20 mouse cellular contexts compared by ENCODE assay signal in genomic region chr5:131839657-131840315, GRCm38 (mm10).
DNase-seq lines count a peak whose midpoint lies in the region; ATAC-seq and TF ChIP-seq lines count a peak whose summit lies in the region.
"Had no signal": no experiment of that assay in that cellular context is flagged by ENCODE, and none has a peak within 500 bp of the region (broad histone marks: within the 10 kb centered on the region; RNA-seq: fewer than 3 reads in every experiment).

No protein-coding gene starts in this region.

- H3K9me3 ChIP-seq in forebrain, embryonic 12.5 days: no peaks in the 10 kb centered on the region
- H3K9me3 ChIP-seq in forebrain, postnatal 0 days (ENCODE audit: low read length): no peaks in the 10 kb centered on the region
- no peaks in the 10 kb centered on the region for H3K9me3 ChIP-seq in liver, embryonic 11.5 days (ENCODE audit: control insufficient read depth, low read length)
- H3K9me3 ChIP-seq in stomach, embryonic 14.5 days (ENCODE audit: control insufficient read depth, low read depth, low read length): no peaks in the 10 kb centered on the region
- no peaks in the 10 kb centered on the region for H3K9me3 ChIP-seq in limb, embryonic 10.5 days (replicated peaks)
- H3K9me3 ChIP-seq: heart, embryonic 12.5 days; hindbrain, embryonic 15.5 days; limb, embryonic 15.5 days had no signal

- H3K27me3 ChIP-seq in forebrain, embryonic 12.5 days: no peaks in the 10 kb centered on the region
- no peaks in the 10 kb centered on the region for H3K27me3 ChIP-seq in forebrain, postnatal 0 days (ENCODE audit: insufficient read depth, low read length)
- H3K27me3 ChIP-seq in kidney, adult 2 months (replicated peaks; ENCODE audit: control insufficient read depth, insufficient read depth, low read length): no peaks in the 10 kb centered on the region
- no peaks in the 10 kb centered on the region for H3K27me3 ChIP-seq in liver, embryonic 11.5 days (replicated peaks; ENCODE audit: control insufficient read depth, insufficient read depth, low read length)
- H3K27me3 ChIP-seq in stomach, embryonic 14.5 days (ENCODE audit: control insufficient read depth, insufficient read depth, low read length): no peaks in the 10 kb centered on the region
- H3K27me3 ChIP-seq in limb, embryonic 10.5 days (ENCODE audit: low read depth, poor library complexity, severe bottlenecking): 0 out of 2 replicates have a peak, but pooled peaks cover 12% of the 10 kb centered on the region
- H3K27me3 ChIP-seq: heart, embryonic 12.5 days; hindbrain, embryonic 15.5 days; limb, embryonic 15.5 days had no signal

- TF ChIP-seq POLR2A in kidney, adult 2 months (IDR thresholded peaks at IDR 0.05; ENCODE audit: low read depth, low read length): no peak

- DNase-seq in forebrain, postnatal 0 days: no peak
- peak; percentile 8 for DNase-seq in kidney, adult 2 months
- no peak for DNase-seq in kidney, postnatal 36 days
- DNase-seq in liver, embryonic 11.5 days (ENCODE audit: low spot score): no peak
- no peak for DNase-seq in liver
- no peak for DNase-seq in limb, embryonic 10.5 days (ENCODE audit: low spot score)
- DNase-seq: adrenal gland, postnatal 14 days; cerebellum, adult 11 months; cerebellum, postnatal 10 days; layer of hippocampus, postnatal 36 days; liver, postnatal 0 days; retina, postnatal 1 day; thymus, postnatal 25 days had no signal

- no peaks in the 10 kb centered on the region for H3K36me3 ChIP-seq in forebrain, embryonic 12.5 days (replicated peaks)
- H3K36me3 ChIP-seq in forebrain, postnatal 0 days (ENCODE audit: insufficient read depth): no peaks in the 10 kb centered on the region
- H3K36me3 ChIP-seq in kidney, adult 2 months (ENCODE audit: control insufficient read depth, insufficient read depth, low read length): no peaks in the 10 kb centered on the region
- H3K36me3 ChIP-seq in liver, embryonic 11.5 days (ENCODE audit: control insufficient read depth, insufficient read depth, low read length): no peaks in the 10 kb centered on the region
- H3K36me3 ChIP-seq in stomach, embryonic 14.5 days (ENCODE audit: control insufficient read depth, insufficient read depth, low read length): no peaks in the 10 kb centered on the region
- H3K36me3 ChIP-seq in limb, embryonic 10.5 days: no peaks in the 10 kb centered on the region
- H3K36me3 ChIP-seq: G1E; heart, embryonic 12.5 days; hindbrain, embryonic 15.5 days; limb, embryonic 15.5 days had no signal

- 0 out of 2 replicates have a peak, but pooled peaks have one; percentile 33 for ATAC-seq in forebrain, embryonic 12.5 days (ENCODE audit: low FRiP score)
- ATAC-seq in forebrain, postnatal 0 days: no peak
- ATAC-seq in liver, embryonic 11.5 days (replicated peaks; ENCODE audit: low FRiP score): peak; percentile 29; the same call in 1 of the 2 replicates
- ATAC-seq in stomach, embryonic 14.5 days (ENCODE audit: insufficient number of reproducible peaks, insufficient read depth, low FRiP score, low read depth): peak; percentile 77; the same call in 1 of the 2 replicates
- ATAC-seq: liver, postnatal 0 days had no signal

- peak overlapping the region; percentile 37; the same call in 1 of the 2 replicates for H3K27ac ChIP-seq in forebrain, embryonic 12.5 days
- no peak overlapping the region for H3K27ac ChIP-seq in forebrain, postnatal 0 days (ENCODE audit: low read depth, low read length)
- no peak overlapping the region for H3K27ac ChIP-seq in kidney, adult 2 months (ENCODE audit: insufficient read depth, low read depth, low read length)
- H3K27ac ChIP-seq in liver, embryonic 11.5 days (ENCODE audit: low read depth, low read length): no peak overlapping the region
- peak overlapping the region; percentile 6; the same call in 1 of the 2 replicates for H3K27ac ChIP-seq in stomach, embryonic 14.5 days (ENCODE audit: low read length)
- H3K27ac ChIP-seq in limb, embryonic 10.5 days: no peak overlapping the region
- H3K27ac ChIP-seq: hindbrain, embryonic 15.5 days; limb, embryonic 15.5 days had no signal

- H3K4me1 ChIP-seq in forebrain, embryonic 12.5 days: peaks cover 23% of the 10 kb centered on the region
- H3K4me1 ChIP-seq in forebrain, postnatal 0 days (ENCODE audit: insufficient read depth): 0 out of 2 replicates have a peak, but pooled peaks cover 8% of the 10 kb centered on the region
- peaks cover 13% of the 10 kb centered on the region; the same call in 1 of the 2 replicates for H3K4me1 ChIP-seq in kidney, adult 2 months (ENCODE audit: control insufficient read depth, insufficient read depth, low read length)
- H3K4me1 ChIP-seq in liver, embryonic 11.5 days (replicated peaks; ENCODE audit: control insufficient read depth, insufficient read depth, low read length): no peaks in the 10 kb centered on the region
- peaks cover 5% of the 10 kb centered on the region; the same call in 1 of the 2 replicates for H3K4me1 ChIP-seq in stomach, embryonic 14.5 days (ENCODE audit: control insufficient read depth, insufficient read depth, low read length)
- H3K4me1 ChIP-seq in limb, embryonic 10.5 days: peaks cover 48% of the 10 kb centered on the region

- H3K9ac ChIP-seq in forebrain, embryonic 12.5 days: no peak overlapping the region
- no peak overlapping the region for H3K9ac ChIP-seq in forebrain, postnatal 0 days
- no peak overlapping the region for H3K9ac ChIP-seq in liver, embryonic 11.5 days (ENCODE audit: low read depth, low read length)
- H3K9ac ChIP-seq in stomach, embryonic 14.5 days (replicated peaks; ENCODE audit: low read depth, low read length): no peak overlapping the region
- H3K9ac ChIP-seq: heart, embryonic 12.5 days; hindbrain, embryonic 15.5 days; limb, embryonic 15.5 days; liver, postnatal 0 days had no signal

- H3K4me3 ChIP-seq in forebrain, embryonic 12.5 days (replicated peaks): no peak overlapping the region
- H3K4me3 ChIP-seq in forebrain, postnatal 0 days (ENCODE audit: low read depth, low read length): no peak overlapping the region
- H3K4me3 ChIP-seq in kidney, adult 2 months (ENCODE audit: insufficient read depth, low read depth, low read length): no peak overlapping the region
- H3K4me3 ChIP-seq in liver, embryonic 11.5 days (ENCODE audit: low read depth, low read length): no peak overlapping the region
- H3K4me3 ChIP-seq in stomach, embryonic 14.5 days (ENCODE audit: low read depth, low read length): no peak overlapping the region
- no peak overlapping the region for H3K4me3 ChIP-seq in limb, embryonic 10.5 days
- H3K4me3 ChIP-seq: heart, embryonic 12.5 days; hindbrain, embryonic 15.5 days; limb, embryonic 15.5 days; megakaryocyte, embryonic 14.5 days had no signal

- no peak overlapping the region for H3K4me2 ChIP-seq in forebrain, embryonic 12.5 days
- no peak overlapping the region for H3K4me2 ChIP-seq in forebrain, postnatal 0 days (ENCODE audit: low read depth)
- no peak overlapping the region for H3K4me2 ChIP-seq in liver, embryonic 11.5 days
- H3K4me2 ChIP-seq in stomach, embryonic 14.5 days (replicated peaks; ENCODE audit: low read depth, low read length): no peak overlapping the region
- H3K4me2 ChIP-seq: heart, embryonic 12.5 days; hindbrain, embryonic 15.5 days; limb, embryonic 15.5 days had no signal

- no peak for TF ChIP-seq CTCF in forebrain, postnatal 0 days (IDR thresholded peaks at IDR 0.05; ENCODE audit: low read depth)
- no peak for TF ChIP-seq CTCF in kidney, adult 2 months (conservative IDR thresholded peaks at IDR 0.05; ENCODE audit: insufficient read depth, insufficient read length, low read depth, low read length)

- WGBS in forebrain, embryonic 12.5 days: 64% methylated on average over 14 of the region's 14 CpGs
- WGBS in forebrain, postnatal 0 days: 65% methylated on average over 14 of the region's 14 CpGs
- 43% methylated on average over 14 of the region's 14 CpGs for WGBS in kidney, adult 2 months
- WGBS in liver, embryonic 11.5 days: 45% methylated on average over 14 of the region's 14 CpGs
- 24% methylated on average over 14 of the region's 14 CpGs for WGBS in stomach, embryonic 14.5 days
- WGBS in limb, embryonic 10.5 days: 33% methylated on average over 14 of the region's 14 CpGs

Comparison
In these comparisons a context has a peak if more than half of its experiments do, and no peak if none do; other contexts are left out.
1. H3K27ac ChIP-seq: peak in forebrain, embryonic 12.5 days (single experiment) and stomach, embryonic 14.5 days (single experiment); none in forebrain, postnatal 0 days (single experiment), kidney, adult 2 months (single experiment), liver, embryonic 11.5 days (single experiment) and limb, embryonic 10.5 days (single experiment).